Mouse (Mus musculus) heart, embryonic 11.5 days (tissue): ENCODE data around the gene Onecut3. TPM values are rescaled to one million over a fixed set of nuclear protein-coding genes. Genes with fewer than 3 reads are reported as not detected.
A peak's percentile ranks its signal among the peaks of the same experiment; 100 is the strongest.

Source experiments
- ATAC-seq: fragments of 200-750 bp; cut with Nextera tagmentation; replicated peaks from 2 replicates; pipeline ENCODE4 v1.8.0; 2017; ENCODE audit warnings: moderate library complexity; ENCODE audit not compliant: insufficient number of reproducible peaks, low FRiP score, low TSS enrichment
- H3K27ac ChIP-seq: fragments of 300-500 bp; sonication (generic); 2 replicates; pipeline ENCODE4 v1.5.1; 2014; ENCODE audit warnings: mild to moderate bottlenecking, low read depth, low read length
- H3K27me3 ChIP-seq: fragments of 300-500 bp; sonication (generic); 2 replicates; pipeline ENCODE4 v1.6.1; 2014; ENCODE audit warnings: mild to moderate bottlenecking, low read length, mixed read lengths; ENCODE audit not compliant: control insufficient read depth, insufficient read depth
- H3K36me3 ChIP-seq: fragments of 300-500 bp; sonication (generic); 2 replicates; pipeline ENCODE4 v1.6.1; 2014; ENCODE audit warnings: mild to moderate bottlenecking, low read length, moderate library complexity, mixed read lengths; ENCODE audit not compliant: control insufficient read depth, insufficient read depth
- H3K4me1 ChIP-seq: fragments of 300-500 bp; sonication (generic); 2 replicates; pipeline ENCODE4 v1.6.1; 2014; ENCODE audit warnings: low read length; ENCODE audit not compliant: control insufficient read depth, insufficient read depth
- H3K4me2 ChIP-seq: fragments of 300-500 bp; sonication (generic); 2 replicates; pipeline ENCODE4 v1.6.1; 2014; ENCODE audit warnings: mild to moderate bottlenecking, moderate library complexity
- H3K4me3 ChIP-seq: fragments of 300-500 bp; sonication (generic); 2 replicates; pipeline ENCODE4 v1.5.1; 2014; ENCODE audit warnings: low read depth, low read length
- H3K9ac ChIP-seq: fragments of 300-500 bp; sonication (generic); 2 replicates; pipeline ENCODE4 v1.6.1; 2014; ENCODE audit warnings: mild to moderate bottlenecking, low read depth, low read length, moderate library complexity
- H3K9me3 ChIP-seq: fragments of 300-500 bp; sonication (generic); replicated peaks from 2 replicates; pipeline ENCODE4 v1.6.1; 2016; ENCODE audit warnings: low read length; ENCODE audit not compliant: control insufficient read depth
- WGBS: fragments of 180-500 bp; shearing (Covaris S2); extraction: QIAGEN DNeasy Blood & Tissue Kit; methylation state at CpG from one replicate; pipeline ENCODE4 v1.1.7; 2014; ENCODE audit not compliant: insufficient replicate concordance; 5-methylcytosine and 5-hydroxymethylcytosine counted together
- polyA plus RNA-seq: library from polyadenylated mRNA; unstranded; fragments of >200 nt; fragmentation: Nextera tagmentation; extraction: Ambion mirVana; gene quantifications from 2 replicates; pipeline ENCODE4 v1.2.1, GENCODE M21; 2014

Gene Onecut3
- polyA plus RNA-seq, 1 experiment from 2014 or later: not detected

GRCm38 (mm10) chr10:80490051-80490450 is 4.6 kb upstream of the Onecut3 start:
- ATAC-seq: no peak
- no peak overlapping the region for H3K27ac ChIP-seq
- peaks cover 90% of the 10 kb centered on the region for H3K27me3 ChIP-seq
- no peak overlapping the region; the same call in 1 of the 2 replicates for H3K4me2 ChIP-seq
- H3K9ac ChIP-seq: no peak overlapping the region
- H3K9me3 ChIP-seq: no peaks in the 10 kb centered on the region
- H3K4me3 ChIP-seq: 0 out of 2 replicates have a peak overlapping the region, but pooled peaks have one; percentile 8
- peaks cover 14% of the 10 kb centered on the region for H3K4me1 ChIP-seq
- 1% methylated on average over 22 of the region's 22 CpGs for WGBS
- H3K36me3 ChIP-seq: no peaks in the 10 kb centered on the region

- WGBS: under 1% methylated on average over 32 of the region's 35 CpGs
- H3K36me3 ChIP-seq: no peaks in the 10 kb centered on the region
- H3K27me3 ChIP-seq: peaks cover 98% of the 10 kb centered on the region
- peaks cover 19% of the 10 kb centered on the region for H3K4me1 ChIP-seq
- no peak overlapping the region for H3K27ac ChIP-seq
- ATAC-seq: no peak
- no peaks in the 10 kb centered on the region for H3K9me3 ChIP-seq
- H3K9ac ChIP-seq: no peak overlapping the region
- peak overlapping the region; percentile 82 for H3K4me2 ChIP-seq
- peak overlapping the region; percentile 46 for H3K4me3 ChIP-seq
Measured at GRCm38 (mm10) chr10:80495901-80496300, 1.3 kb downstream of the Onecut3 start.

- WGBS: 1% methylated on average over 20 of the region's 20 CpGs
- no peaks in the 10 kb centered on the region for H3K36me3 ChIP-seq
- H3K9ac ChIP-seq: no peak overlapping the region
- peaks cover 19% of the 10 kb centered on the region for H3K4me1 ChIP-seq
- H3K27ac ChIP-seq: no peak overlapping the region
- H3K27me3 ChIP-seq: peaks cover 98% of the 10 kb centered on the region
- H3K4me3 ChIP-seq: peak overlapping the region; percentile 46
- H3K9me3 ChIP-seq: no peaks in the 10 kb centered on the region
- no peak for ATAC-seq
- H3K4me2 ChIP-seq: no peak overlapping the region; the same call in 1 of the 2 replicates
Measured at GRCm38 (mm10) chr10:80496421-80496820, 1.8 kb downstream of the Onecut3 start.

- H3K36me3 ChIP-seq: no peaks in the 10 kb centered on the region
- H3K27me3 ChIP-seq: peaks cover 87% of the 10 kb centered on the region
- H3K9me3 ChIP-seq: no peaks in the 10 kb centered on the region
- H3K27ac ChIP-seq: no peak overlapping the region
- H3K4me1 ChIP-seq: no peaks in the 10 kb centered on the region
- H3K4me2 ChIP-seq: no peak overlapping the region
- H3K9ac ChIP-seq: no peak overlapping the region
- H3K4me3 ChIP-seq: no peak overlapping the region
- WGBS: 2% methylated on average over 7 of the region's 7 CpGs
- no peak for ATAC-seq
Measured at GRCm38 (mm10) chr10:80502291-80502690, 7.7 kb downstream of the Onecut3 start.

GRCm38 (mm10) chr10:80502819-80503314 is 8.2 kb downstream of the Onecut3 start:
- no peak for ATAC-seq
- no peak overlapping the region for H3K9ac ChIP-seq
- H3K27me3 ChIP-seq: peaks cover 87% of the 10 kb centered on the region
- no peaks in the 10 kb centered on the region for H3K4me1 ChIP-seq
- 1% methylated on average over 22 of the region's 22 CpGs for WGBS
- H3K27ac ChIP-seq: no peak overlapping the region
- no peaks in the 10 kb centered on the region for H3K36me3 ChIP-seq
- H3K4me2 ChIP-seq: no peak overlapping the region
- H3K9me3 ChIP-seq: no peaks in the 10 kb centered on the region
- no peak overlapping the region for H3K4me3 ChIP-seq

GRCm38 (mm10) chr10:80503599-80504220 is 9.1 kb downstream of the Onecut3 start:
- no peak for ATAC-seq
- Histone ChIP-seq H3K4me3 (peak overlapping the region; percentile 6; the same call in 1 of the 2 replicates), H3K27ac (no peak overlapping the region), H3K36me3 (no peaks in the 10 kb centered on the region), H3K4me1 (no peaks in the 10 kb centered on the region), H3K9me3 (no peaks in the 10 kb centered on the region), H3K27me3 (peaks cover 84% of the 10 kb centered on the region), H3K4me2 (peak overlapping the region; percentile 36), H3K9ac (no peak overlapping the region)
- WGBS: 1% methylated on average over 27 of the region's 27 CpGs

- Histone ChIP-seq H3K9me3 (no peaks in the 10 kb centered on the region), H3K4me3 (no peak overlapping the region), H3K27ac (no peak overlapping the region), H3K9ac (no peak overlapping the region), H3K4me1 (peaks cover under 1% of the 10 kb centered on the region; the same call in 1 of the 2 replicates), H3K4me2 (no peak overlapping the region), H3K36me3 (no peaks in the 10 kb centered on the region), H3K27me3 (peaks cover 78% of the 10 kb centered on the region)
- no peak for ATAC-seq
- WGBS: 8% methylated on average over 9 of the region's 9 CpGs
Measured at GRCm38 (mm10) chr10:80504724-80505123, 10.1 kb downstream of the Onecut3 start.

- Histone ChIP-seq H3K4me2 (no peak overlapping the region), H3K9ac (no peak overlapping the region), H3K4me3 (no peak overlapping the region), H3K4me1 (peaks cover 4% of the 10 kb centered on the region; the same call in 1 of the 2 replicates), H3K27me3 (peaks cover 71% of the 10 kb centered on the region), H3K36me3 (no peaks in the 10 kb centered on the region), H3K27ac (no peak overlapping the region), H3K9me3 (no peaks in the 10 kb centered on the region)
- ATAC-seq: no peak
- 0% methylated on average over 11 of the region's 11 CpGs for WGBS
Measured at GRCm38 (mm10) chr10:80506222-80506621, 11.6 kb downstream of the Onecut3 start.
